Mouse (Mus musculus) E14TG2a.4 (cell line): Measurements from ENCODE around the gene Blmh.

Experiments used
- CTCF ChIP-seq: conservative IDR thresholded peaks from 2 replicates; pipeline ENCODE4 v1.5.1; 2014; ENCODE audit warnings: low read length
- POU5F1 ChIP-seq: IDR thresholded peaks from 2 replicates; pipeline ENCODE4 v1.6.1; 2014; ENCODE audit warnings: low read length, borderline replicate concordance

DNA sequence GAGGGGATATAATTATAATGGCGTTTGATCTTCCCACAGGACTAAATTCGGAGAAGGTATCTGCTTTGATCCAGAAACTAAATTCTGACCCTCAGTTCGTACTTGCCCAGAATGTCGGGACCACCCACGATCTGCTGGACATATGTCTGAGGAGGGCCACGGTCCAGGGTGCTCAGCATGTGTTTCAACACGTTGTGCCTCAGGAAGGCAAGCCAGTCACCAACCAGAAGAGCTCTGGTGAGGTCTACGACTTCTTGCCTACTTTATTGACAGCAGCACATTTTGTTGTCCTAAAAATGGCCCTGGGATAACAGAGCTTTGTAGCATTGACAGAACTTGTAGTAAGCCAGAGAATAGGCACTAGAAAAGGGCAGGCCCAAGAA lies 21.6 kb downstream of the Blmh start:
- TF ChIP-seq POU5F1 (no peak), CTCF (no peak)
